Mouse (Mus musculus): ENCODE measurements at regions not wholly inside any gene's neighbourhood (a gene's known extent, or its start where the extent isn't known, plus 50 kb on each side); places are given as distances from the start of the nearest gene placed in this dataset.

DNA sequence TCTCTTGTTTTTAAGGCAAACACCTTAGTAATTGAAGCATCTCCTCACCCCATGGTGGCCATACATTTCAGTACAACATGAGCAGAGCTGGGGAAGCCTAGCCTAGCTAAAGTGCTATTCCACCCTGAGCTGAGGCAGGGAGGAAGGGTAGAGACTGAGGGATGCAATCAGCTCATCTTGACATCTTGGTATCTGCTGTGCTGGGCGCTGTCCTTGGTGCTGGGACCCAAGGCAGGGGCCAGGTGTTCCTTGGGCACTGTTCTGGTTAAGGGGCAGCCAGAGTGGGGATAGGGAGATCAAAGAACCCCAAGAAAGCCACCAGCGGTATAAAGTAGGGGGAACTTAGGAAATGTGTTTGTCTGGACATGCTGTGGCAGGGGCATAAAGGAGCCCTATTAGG lies 228.7 kb downstream of the Cyp26b1 start:
- no peak for DNase-seq
- intact Hi-C loops (cut with DNase I) = no loop called here
- no peak overlapping the region for H3K4me3 ChIP-seq
- no peak overlapping the region for H3K27ac ChIP-seq
- no peak for TF ChIP-seq CTCF (IDR thresholded peaks at IDR 0.05)

DNA sequence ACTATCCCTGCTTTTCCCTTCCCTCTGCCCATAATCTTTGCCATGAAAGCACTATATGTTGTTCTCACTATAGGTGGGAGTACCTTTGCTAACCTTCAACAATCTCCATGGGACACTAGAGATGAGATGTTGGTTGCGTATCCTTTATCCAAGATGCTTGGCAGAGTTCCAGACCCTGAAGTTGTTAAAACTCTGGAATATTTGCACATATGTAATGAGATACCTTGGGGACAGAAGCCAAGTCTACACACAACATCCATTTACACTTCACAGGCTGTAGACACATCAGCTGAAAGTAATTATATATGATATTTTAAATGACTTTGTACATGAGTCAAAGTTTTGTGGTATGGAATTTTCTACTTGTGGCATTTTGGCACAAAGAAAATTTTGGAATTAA lies 231.4 kb downstream of the Cyp26b1 start:
- Histone ChIP-seq H3K4me3 (no peak overlapping the region), H3K27ac (no peak overlapping the region)
- DNase-seq = no peak
- intact Hi-C loops (cut with DNase I) = no loop called here
- TF ChIP-seq CTCF (IDR thresholded peaks at IDR 0.05) = no peak

DNA sequence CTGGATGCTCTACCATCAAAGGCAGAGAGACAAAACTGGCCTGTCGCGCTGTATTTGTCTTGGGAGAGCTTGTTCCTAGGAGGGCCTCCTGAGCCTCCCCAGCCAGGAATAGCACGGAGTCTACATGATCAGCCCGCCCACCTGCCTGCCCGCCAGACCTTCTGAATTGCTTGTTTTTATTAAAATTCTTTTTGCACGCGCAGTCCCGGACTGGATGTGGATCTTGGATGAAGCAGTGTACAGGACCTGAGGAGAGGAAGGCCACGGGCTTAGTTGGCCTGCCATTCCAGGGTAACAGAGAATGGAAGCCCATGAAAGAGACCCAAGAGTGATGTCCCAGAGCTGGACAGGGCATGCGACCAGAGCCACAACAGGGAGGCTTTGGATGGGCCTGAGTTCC lies 235.8 kb downstream of the Cyp26b1 start:
- no peak for TF ChIP-seq CTCF (IDR thresholded peaks at IDR 0.05)
- Histone ChIP-seq H3K4me3 (no peak overlapping the region), H3K27ac (no peak overlapping the region)
- intact Hi-C loops (cut with DNase I) = no loop called here
- DNase-seq = no peak

DNA sequence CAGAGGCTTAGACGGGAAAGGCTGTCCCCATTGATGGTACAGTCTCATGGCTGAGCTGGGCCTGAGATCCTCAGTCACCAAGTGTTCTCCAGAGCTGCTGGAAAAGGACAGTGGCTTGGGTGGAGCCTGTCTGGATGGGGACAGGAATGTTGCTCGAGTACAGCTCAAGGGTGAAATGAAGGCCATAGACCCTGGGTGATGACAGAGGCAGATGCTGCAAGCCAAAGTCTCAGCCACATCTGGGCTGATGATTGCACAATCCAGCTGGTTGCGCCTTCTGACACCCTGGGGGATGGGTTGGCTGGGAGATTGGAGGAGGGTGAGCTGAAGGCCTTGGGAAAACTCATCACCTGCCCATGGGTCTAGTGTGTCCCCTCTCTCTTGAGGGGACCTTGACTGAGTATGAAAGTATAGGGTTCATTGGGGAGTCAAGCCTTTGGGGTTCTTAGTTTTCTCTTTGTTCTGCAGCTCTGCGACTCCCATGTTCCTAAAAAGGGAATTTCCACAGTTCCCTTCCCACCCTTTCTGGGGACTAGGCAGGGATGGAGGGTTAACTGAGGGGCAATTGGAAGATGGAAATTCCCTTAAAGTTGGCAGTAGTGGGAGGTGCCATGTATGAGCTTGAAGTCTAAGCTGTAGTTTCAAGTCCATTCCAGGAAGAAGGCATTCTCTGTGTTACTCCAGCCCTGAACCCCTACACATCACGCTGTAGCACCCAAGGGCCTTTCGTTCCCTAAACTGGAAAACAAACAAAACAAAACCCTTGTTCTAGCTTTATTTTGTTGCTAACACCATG lies 240.1 kb downstream of the Cyp26b1 start:
- TF ChIP-seq CTCF (IDR thresholded peaks at IDR 0.05) = no peak
- intact Hi-C loops (cut with DNase I) = no loop called here
- DNase-seq = peak; percentile 71
- no peak overlapping the region for H3K4me3 ChIP-seq
- H3K27ac ChIP-seq = no peak overlapping the region

DNA sequence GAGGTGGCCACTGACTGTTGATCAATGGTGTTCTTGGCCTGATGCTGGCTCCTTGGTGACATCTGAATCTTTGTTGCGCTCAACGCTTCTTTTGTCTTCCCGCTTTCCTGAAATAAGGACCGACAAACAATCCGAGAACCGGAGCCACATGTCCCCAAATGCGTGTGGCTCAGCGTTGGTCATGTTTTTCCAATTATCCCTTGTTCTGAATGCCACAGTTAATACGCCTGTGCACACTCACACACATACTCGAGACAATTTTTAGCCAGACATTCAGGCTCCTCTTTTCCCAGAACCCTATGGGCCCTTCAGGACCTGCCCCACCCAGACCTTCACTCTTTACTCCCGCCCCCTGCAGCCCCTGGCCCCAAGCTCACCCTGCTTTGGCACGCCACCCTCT lies 248.8 kb downstream of the Cyp26b1 start:
- intact Hi-C loops (cut with DNase I) = no loop called here
- no peak for TF ChIP-seq CTCF (IDR thresholded peaks at IDR 0.05)
- Histone ChIP-seq H3K27ac (no peak overlapping the region), H3K4me3 (no peak overlapping the region)
- DNase-seq = no peak

DNA sequence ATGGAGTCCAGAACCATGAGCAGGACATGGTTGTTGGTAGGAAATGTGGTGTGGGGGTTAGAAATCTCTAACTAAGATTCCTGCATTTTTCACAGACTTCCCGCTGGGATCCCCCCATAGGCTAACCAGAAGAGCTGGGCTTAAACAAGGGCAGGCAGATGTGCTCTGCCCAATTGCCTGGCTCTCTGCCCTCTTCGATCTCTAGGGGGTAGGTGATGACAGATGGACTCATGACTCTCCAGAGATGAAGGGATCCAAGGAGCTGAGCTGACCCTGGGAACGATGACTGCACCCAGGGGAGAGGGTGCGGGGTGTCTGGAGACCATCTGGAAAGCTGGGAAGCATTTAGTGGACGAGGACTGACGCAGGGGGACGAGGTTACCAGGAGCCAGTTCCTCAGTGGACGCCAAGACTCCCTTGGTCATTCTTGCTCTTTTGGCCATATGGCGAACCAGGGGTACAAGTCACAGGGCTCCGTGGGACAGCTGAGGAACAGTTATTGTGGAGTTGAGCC lies 260.0 kb downstream of the Cyp26b1 start:
- H3K4me3 ChIP-seq = no peak overlapping the region
- intact Hi-C loops (cut with DNase I) = no loop called here
- no peak overlapping the region for H3K27ac ChIP-seq
- no peak for DNase-seq
- no peak for TF ChIP-seq CTCF (IDR thresholded peaks at IDR 0.05)

DNA sequence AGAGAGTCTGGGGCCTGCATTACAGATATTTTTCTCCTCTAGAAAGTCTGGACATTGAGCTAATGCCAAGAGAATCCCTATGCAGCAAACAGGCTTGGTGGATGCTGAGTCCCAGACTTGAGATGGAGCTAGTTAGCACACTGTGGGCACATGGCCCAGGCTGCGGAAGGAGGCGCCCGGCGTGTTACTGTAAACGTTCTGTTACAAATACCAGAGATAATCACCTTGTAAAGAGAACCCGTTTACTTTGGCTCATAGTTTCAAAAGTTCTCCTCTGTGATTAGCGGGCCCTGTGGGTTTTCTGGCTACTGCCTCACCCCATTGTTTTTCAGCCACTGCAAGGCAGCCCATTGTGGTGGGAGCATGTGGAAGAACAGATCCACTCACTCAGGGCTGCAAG lies 264.6 kb downstream of the Cyp26b1 start:
- no peak for DNase-seq
- TF ChIP-seq CTCF (IDR thresholded peaks at IDR 0.05) = no peak
- H3K27ac ChIP-seq = no peak overlapping the region
- H3K4me3 ChIP-seq = no peak overlapping the region
- intact Hi-C loops (cut with DNase I) = no loop called here

DNA sequence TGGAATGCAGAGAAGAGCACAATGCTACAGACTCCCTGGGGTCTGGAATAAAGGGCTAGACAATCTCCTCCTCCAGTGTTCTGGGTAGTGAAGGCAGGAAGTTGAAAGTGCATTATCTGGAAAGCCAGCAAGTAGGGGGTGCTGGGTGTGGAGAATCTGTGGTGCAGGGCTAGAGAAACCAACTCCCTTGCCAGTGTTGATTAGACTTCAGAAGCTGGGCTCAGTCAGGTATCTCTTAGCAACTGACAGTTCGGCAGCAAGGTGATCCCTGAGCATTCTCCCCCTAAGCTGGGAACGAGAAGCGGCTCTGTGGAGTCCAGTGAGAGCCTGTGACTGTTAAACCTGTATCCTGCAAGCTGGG lies 265.7 kb downstream of the Cyp26b1 start:
- no peak for TF ChIP-seq CTCF (IDR thresholded peaks at IDR 0.05)
- no peak overlapping the region for H3K4me3 ChIP-seq
- intact Hi-C loops (cut with DNase I) = no loop called here
- DNase-seq = no peak
- no peak overlapping the region for H3K27ac ChIP-seq

DNA sequence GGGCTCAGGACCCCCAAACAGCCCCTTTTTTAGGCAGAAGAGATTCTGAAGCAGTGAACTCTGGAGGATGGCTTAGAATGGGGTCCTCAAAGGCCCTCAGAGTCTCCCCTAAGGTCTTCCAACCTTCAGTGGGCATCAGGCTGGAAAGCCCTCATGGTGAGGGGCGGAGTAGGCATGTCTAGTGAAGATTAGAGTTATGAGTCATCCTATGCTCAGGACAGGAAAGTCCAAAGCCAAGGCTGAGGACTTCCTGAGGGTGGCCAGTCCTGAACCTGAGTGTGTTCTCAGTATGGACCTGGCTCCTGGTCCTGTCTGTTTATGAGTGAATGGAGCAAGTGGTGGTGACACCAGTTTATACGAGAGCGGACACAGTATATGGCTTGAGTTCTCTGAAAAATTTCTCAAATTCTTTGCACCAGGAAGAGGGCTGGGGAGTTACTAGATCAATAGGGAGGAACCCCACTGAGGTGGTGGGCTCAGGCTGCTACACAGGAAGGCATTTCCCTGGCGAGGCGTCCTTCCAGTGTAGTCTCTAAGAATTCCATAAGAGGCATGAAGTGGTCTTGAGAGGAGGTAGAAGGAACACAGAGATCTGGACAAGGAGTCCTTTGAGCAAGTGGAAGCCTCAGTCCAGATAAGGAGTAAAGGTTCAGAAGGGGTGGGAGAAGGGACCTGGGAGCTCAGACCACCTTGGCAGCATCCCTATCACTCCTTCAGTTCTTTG lies 266.2 kb downstream of the Cyp26b1 start:
- TF ChIP-seq CTCF (IDR thresholded peaks at IDR 0.05) = no peak
- DNase-seq = no peak
- intact Hi-C loops (cut with DNase I) = no loop called here
- Histone ChIP-seq H3K27ac (no peak overlapping the region), H3K4me3 (no peak overlapping the region)

DNA sequence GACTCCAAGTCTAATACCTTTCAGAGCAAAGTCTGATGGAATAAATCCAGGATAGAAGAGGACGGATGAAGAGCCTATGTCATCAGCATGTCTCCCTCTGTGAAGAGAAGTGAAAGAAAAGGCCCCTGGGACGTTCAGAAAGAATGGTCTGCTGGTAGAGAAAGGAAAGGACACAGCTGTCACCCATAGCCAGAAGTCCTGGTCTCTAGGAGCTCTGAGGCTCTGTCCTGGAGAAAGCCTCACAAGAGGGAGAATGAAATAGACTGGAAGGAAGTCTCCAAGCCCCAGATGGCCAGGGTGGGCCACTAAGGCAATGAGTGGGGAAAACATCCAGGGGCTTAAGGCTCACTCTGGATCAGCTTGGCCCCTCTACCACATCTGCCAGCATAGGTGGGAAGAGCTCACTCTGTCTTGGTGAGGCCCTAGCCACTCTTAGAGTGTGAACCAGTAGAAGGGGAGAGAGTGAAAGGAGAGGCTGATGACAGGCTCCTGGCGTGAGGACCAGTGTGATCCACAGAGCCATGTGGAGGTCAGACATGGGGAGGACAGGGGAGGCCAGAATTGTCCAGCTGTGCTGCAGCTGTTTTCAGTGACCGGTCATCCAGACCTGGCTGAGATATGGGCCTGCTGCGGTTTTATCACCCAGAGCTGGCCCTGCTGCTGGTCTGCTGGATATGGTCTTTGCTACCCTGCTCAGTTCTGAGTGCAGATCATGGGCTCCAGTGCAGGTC lies 268.2 kb downstream of the Cyp26b1 start:
- intact Hi-C loops (cut with DNase I) = no loop called here
- no peak overlapping the region for H3K4me3 ChIP-seq
- TF ChIP-seq CTCF (IDR thresholded peaks at IDR 0.05) = no peak
- peak; percentile 62 for DNase-seq
- H3K27ac ChIP-seq = no peak overlapping the region

DNA sequence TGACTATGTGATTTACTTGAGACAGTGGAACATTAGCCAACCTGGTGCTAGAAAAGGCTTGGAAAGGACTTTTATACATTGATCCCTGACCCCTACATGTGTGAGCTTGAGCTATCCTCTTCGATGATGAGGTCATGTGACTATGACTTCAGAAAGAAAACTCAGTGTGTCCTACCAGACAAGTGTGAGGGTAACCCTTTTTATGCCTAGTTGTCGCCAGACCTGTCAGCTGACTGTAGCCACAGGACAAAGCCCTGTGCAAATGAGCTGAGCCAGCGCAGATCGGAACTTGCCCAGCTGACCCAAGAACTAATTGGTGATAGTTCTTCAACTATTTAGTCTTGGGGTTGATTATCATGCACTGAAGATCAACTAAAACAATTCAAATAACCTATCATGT lies 269.5 kb downstream of the Cyp26b1 start:
- intact Hi-C loops (cut with DNase I) = loop anchor here (5.0 kb wide), 2 partner anchors 83 to 588 kb away; no protein-coding TSS in a partner anchor
- no peak for DNase-seq
- Histone ChIP-seq H3K27ac (no peak overlapping the region), H3K4me3 (no peak overlapping the region)
- TF ChIP-seq CTCF (IDR thresholded peaks at IDR 0.05) = no peak

DNA sequence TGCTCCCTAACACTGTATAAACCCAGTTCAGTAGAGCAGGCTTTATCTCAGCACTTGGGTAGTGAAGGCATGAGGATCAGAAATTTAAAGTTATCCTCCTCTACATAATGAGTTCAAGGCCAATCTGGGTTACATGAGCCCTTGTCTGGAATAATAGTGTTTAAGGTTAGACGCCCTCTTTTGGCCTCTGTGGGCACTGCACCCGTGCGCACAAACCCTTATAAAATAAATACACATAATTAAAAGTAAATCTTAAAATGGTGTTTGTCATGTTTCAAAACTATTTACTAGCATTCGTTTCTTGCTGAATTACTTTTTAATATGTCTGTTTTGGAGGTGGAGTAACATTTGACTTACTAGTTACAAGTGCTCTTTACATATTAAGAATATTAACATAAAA lies 271.2 kb downstream of the Cyp26b1 start:
- no peak for DNase-seq
- Histone ChIP-seq H3K27ac (no peak overlapping the region), H3K4me3 (no peak overlapping the region)
- intact Hi-C loops (cut with DNase I) = loop anchor here (5.0 kb wide), 2 partner anchors 85 to 590 kb away; no protein-coding TSS in a partner anchor
- TF ChIP-seq CTCF (IDR thresholded peaks at IDR 0.05) = peak; percentile 40

DNA sequence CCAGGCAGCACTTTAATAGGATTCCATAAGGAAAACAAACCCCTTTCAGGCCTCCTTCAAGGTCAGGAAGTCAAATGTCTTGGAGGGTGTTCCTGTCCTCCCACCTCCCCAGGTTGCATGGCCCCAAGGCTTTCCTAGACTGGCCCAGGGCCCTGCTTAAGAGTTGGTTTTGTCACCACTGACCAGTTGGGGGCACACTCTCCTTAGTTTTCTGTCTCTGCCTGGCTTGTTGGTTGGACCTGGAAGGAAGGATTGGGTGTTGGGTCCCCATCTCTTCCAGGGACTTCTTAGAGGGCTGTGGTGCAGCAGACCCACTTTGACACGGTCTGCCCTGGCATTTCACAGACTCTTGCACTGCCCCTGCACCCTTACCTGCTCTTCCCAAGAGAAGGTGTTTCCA lies 273.1 kb downstream of the Cyp26b1 start:
- peak; percentile 34 for DNase-seq

More for the DNA sequence above, 273.1 kb downstream of the Cyp26b1 start:
- no peak overlapping the region for H3K4me3 ChIP-seq
- H3K27ac ChIP-seq = no peak overlapping the region
- intact Hi-C loops (cut with DNase I) = loop anchor here (2.0 to 5.0 kb wide), 3 partner anchors 87 to 592 kb away; no protein-coding TSS in a partner anchor
- TF ChIP-seq CTCF (IDR thresholded peaks at IDR 0.05) = peak; percentile 55

All from gastrocnemius, adult 2 months (tissue).